Mouse (Mus musculus) cerebellum, postnatal 25 days (tissue): ENCODE data around the gene A730071L15Rik.

Experiments
- DNase-seq, 2 experiments: peaks; one replicate each; pipeline ENCODE4 v3.0.0; 2021; ENCODE audit warnings: mixed read lengths in 2 of 2

Gene A730071L15Rik

GRCm38 (mm10) chr11:6199410-6200086, at the start of gene A730071L15Rik:
TSS of gene A730071L15Rik (plus strand) at chr11:6200029.
- peak in 1 of 2 experiments; percentile 21 for DNase-seq

- no peak for DNase-seq
Measured at GRCm38 (mm10) chr11:6152864-6153263, 47.0 kb upstream of the A730071L15Rik start.

DNA sequence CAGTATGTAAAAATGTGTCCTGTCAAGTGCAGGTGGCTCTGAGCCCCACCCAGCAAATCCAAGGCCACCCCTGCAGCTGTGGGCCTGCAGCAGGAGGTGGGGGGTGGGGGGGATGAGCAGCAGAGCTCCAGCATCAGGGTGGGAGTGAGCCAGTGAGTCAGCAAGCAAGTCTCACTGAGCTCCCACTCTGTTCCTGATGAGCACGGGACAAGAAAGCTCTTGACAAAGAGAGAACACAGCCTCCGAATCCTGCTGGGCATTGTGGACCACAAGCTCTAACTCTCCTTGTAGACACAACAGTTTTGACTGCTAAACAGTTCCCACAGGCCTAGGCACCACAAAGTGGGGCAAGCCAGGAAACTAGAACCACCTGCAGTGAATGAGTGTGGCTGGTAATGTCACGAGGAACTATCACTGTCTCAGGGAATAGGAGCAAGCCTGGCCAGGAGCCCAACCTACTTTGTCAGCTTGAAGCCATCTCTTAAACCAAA, 45.6 kb upstream of the A730071L15Rik start:
- DNase-seq: peak in 1 of 2 experiments; percentile 54

DNA sequence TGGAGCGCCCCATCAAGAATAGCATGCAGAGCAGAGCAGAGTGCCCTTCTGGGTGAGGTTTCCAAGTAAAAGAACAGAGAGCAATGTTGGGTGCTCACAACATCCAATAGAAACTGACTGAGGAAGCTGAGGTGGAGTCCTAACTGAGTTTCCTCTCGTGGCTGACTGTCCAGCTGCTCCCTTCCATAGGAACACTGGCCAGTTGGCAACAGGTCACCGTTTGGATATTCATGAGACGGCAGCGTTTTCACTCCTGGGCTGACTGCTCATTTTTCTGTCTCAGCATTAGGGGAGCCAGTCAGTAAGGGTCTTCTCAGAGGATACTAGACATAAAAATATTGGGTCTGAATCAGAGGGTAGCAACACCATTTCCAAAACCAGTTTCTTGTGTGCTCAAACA, 43.2 kb upstream of the A730071L15Rik start:
- peak in 1 of 2 experiments; percentile 49 for DNase-seq

DNA sequence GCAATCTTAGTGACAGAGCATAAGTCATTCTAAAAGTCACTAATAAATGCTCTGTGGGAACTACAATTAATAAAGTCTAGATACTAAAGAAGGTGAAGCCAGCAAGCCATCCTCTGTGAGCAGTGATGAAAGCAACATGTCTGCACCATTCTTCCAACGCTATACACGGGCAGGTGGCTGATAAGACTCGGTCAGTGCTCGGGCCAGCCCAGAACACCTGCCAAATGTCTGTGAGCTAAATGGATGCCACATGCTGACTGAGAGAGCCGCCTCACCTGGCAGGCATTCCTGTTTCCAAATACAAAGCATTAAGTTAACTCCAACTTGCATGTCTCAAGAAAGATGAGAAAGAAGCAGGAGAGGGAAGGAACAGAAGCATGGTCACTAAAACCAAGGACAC, 42.7 kb upstream of the A730071L15Rik start:
- DNase-seq: peak; percentile 81 to 88

- DNase-seq: no peak
Measured at GRCm38 (mm10) chr11:6158515-6158914, 41.3 kb upstream of the A730071L15Rik start.

DNA sequence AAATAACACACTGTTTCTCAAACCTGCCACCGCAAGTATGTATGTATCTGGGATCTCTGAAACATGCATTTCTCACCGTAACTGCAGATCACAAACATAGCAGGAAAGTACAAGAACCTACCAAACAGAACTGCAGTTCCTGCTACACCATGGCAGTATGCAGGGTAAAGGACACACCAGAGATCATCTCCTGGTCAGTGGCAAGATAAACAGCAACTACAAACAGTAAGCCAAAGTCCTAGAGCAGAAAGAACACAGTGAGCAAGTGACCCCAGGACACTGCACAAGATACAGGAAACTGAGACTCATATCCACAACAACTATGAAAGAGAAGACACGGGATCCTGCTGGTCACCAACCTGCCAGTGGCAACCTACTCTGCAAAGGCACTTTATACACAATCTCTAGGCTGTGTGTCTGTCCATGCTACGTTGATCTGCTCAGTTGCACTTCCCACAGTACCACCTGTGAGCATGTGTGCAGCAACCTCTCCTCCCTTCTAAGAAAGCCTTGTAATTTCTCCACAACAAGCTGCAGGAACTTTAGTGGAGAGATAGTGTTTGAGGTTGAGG, 40.0 kb upstream of the A730071L15Rik start:
- no peak for DNase-seq

DNA sequence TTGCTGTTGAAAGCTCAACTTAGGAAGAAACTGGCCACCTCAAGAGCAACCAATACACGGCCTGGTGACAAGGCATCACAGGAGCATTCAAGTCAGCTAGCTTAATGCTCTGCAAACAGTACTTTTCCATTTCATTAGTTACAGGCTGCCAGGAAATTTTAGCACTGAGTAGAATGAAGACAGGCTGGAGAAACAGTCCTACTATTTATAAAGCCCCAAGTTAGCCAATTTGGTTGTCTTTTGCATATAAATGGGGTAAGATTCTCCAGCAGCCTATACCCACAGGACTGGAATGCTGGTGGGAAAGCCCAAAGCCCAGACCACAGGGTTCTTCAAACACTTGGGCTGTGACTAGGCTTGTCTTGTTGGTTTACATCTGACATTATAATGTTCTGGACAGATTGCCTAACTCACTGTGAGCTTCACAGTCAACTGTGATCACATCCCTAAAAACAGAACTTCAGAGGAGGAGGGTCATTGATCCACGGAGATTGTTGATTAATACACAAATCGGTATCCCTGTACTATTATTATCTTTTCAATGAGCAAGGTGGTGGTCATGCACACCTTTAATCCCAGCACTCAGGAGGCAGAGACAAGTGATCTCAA, 39.1 kb upstream of the A730071L15Rik start:
- DNase-seq: no peak

DNA sequence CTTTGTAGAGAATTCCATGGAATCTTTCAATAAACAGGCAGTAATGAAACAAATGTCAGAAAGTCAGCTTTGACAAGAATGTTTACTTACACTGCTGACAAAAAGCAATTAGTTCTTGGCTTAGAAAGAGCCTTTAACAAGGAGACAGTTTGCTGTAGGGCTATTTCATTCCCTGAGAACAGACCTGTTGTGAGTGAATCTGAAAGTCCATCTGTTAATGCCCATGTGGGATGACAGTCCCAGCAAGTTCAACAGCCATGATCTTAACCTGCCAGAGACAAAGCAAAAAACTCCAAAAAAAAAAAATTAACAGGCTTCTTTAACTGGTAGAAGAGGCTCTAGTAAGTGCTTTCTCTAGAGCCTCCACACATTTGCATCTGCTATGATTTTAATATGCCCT, 38.3 kb upstream of the A730071L15Rik start:
- DNase-seq: no peak

GRCm38 (mm10) chr11:6163062-6163461, 36.8 kb upstream of the A730071L15Rik start:
- DNase-seq: no peak

- DNase-seq: no peak
Measured at GRCm38 (mm10) chr11:6163706-6164105, 36.1 kb upstream of the A730071L15Rik start.

DNA sequence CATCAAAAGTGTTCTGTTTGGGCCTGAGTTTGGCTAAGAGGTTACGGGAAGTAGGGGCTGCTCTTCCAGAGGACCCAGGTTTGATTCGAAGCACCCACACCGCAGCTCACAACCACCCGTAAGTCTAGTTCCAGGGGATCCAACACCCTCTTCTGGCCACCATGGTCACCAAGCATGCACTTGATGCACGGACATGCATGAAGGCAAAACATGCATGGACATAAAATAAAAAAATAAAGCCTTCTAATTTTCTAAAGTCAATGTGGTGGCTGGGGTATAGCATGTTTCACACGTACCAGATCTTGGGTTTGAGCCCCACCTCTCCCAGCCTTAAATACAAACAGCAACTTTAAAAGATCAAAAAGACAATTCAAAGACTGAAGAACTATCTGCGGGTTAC, 35.0 kb upstream of the A730071L15Rik start:
- no peak for DNase-seq

DNA sequence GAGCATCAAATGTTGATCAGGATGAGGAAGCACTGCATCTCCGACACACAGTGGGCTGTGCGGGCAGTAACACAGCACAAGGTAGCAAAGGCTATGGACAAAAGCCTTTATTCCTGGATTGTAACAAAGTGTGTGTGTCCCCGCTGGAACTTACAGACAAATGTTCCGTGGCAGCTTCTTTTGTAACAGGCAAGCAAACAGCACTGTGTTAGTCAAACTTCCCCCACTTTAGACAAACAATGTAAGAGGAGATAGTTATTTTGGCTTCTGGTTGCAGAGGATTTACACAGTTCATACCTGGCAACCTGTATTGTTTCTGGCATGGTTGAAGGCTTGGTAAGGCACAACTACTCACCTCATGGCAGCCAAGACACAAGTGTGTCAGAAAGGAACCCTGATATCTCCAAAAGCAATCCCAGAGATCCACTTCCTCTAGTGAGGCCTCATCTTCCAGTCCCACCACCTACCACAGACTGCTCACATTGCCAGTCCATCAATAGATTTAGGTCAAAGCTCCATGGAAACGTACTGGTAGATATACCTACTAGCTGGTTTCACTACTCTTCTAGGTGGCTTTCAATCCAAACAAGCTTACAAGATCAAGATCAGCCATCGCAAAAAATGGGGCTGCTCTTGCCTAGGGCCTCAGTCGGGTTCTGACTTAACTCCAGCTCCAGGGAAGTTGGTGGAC, 34.3 kb upstream of the A730071L15Rik start:
- DNase-seq: no peak

DNA sequence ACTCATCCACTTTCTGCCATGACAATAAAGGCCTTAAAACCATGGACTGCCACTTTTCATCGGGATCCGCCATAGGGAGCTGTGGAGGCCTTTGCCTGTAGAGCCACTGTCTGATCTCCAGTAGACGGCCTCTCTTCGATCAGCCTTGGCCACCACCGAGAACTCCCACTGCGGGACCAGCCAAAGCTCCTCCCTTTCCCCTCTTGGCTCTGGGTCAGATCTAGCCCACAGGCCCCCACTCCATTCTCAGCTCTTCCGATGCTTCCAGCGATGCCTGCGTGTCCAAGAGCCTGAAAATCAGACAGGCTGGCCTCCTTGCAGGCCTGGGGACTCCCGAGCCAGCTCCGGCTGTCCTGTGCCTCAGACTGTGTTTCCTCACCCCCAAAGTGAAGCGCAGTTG, 33.5 kb upstream of the A730071L15Rik start:
- DNase-seq: peak in 1 of 2 experiments; percentile 18

GRCm38 (mm10) chr11:6169041-6169663, 30.7 kb upstream of the A730071L15Rik start:
- peak in 1 of 2 experiments; percentile 45 for DNase-seq

DNA sequence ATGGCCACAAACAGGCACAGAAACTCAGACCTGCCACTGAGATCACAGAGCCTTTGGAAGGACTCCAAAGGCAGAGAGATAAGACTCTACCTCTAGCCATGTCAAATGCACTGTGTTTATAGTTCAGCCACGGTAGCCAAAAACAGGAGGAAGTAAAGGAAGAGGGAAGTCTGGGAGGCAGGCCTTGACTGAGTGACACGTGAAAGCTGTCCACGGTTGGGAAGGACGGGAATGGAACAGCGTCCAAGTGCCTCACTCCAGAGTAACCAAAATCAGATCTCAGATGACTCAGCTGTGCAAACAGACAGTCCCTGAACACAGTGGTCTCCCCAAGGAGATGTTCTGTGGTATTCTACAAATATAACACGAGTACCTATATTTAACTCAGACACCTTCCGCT, 25.1 kb upstream of the A730071L15Rik start:
- DNase-seq: peak; percentile 38 to 48

GRCm38 (mm10) chr11:6175506-6175905, 24.3 kb upstream of the A730071L15Rik start:
- DNase-seq: no peak

DNA sequence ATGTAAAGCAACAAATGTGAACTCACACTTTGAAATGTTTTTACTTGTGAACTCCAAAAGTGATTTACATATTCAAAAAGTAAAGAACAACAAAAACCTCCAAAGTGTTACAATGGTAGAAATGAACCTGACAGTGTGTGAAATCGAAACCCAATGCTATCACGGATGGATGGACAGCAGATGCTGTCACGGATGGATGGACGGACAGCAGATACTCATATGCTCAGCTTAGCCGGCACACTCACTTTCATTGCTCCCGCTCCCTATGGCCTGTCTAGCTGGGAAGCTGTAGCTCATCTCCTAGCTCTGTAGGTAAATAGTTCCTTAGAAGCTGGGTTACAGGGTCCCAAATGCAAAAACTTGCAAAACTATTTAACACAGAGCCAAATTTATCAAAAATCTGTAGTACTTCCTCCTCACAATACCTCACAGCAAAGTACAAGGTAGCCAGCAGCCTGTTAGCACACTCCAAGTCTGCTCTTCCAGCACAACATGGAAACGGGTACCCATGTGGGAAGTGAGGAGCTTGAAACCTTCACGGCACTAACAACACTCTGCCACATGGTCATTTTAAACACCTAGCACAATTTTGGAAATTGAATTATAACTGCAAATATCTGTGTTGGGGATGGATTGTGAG, 21.9 kb upstream of the A730071L15Rik start:
- DNase-seq: no peak

DNA sequence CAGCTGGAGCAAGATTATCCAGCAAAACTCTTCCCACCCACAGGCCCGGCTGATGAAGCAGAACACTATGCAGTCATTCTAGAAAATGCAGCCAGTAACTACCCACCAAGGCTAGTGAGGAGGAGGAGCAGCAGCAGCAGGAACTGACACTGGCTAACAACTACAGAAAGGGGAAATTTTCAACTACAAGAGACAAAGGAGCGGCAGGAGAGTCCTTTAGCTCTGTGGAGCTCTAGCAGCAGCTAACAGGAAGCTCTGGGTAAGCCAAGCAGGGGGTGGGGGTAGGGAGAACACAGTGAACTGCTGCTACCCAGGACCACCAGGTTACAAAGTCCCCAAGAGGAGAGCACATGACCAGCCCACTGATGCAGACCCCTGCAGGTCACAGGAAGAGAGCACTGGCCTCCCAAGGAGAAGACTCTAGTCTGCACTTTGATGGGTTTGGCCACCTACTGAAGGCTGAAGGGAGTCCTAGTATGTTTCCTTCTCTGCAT, 21.1 kb upstream of the A730071L15Rik start:
- peak in 1 of 2 experiments; percentile 11 for DNase-seq

GRCm38 (mm10) chr11:6179194-6179593, 20.6 kb upstream of the A730071L15Rik start:
- peak in 1 of 2 experiments; percentile 8 for DNase-seq

DNA sequence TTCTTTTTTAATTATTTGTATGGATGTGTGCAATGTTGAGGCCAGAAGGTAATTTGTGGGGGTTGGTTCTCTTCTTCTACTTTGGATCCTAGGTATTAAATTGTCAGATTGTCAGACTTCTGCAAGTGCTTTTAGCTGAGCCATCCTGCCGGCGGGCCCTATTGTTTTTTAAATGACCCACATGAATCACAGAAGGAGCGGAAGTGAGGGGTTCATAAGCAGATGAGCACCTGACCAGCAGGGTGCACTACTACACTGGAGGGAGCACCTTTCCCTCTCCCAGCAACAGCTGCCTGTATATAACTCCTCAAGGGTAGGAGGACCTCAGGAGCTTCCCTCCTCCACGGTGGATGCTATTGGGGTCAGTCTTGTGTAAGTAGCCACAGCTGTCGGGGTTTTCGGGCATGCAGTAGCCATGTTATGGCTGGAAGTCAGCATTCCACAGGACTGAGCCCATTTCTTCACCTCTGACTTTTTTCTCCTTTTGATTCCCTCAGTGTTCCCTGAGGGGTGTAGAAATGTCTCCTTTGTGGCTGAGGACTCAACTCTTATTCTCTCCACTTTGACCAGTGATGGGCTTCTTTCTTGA, 18.9 kb upstream of the A730071L15Rik start:
- DNase-seq: no peak

GRCm38 (mm10) chr11:6183246-6183645, 16.6 kb upstream of the A730071L15Rik start:
- no peak for DNase-seq
